Mouse (Mus musculus): Measurements from ENCODE around the gene Gm12789. TPM values are rescaled to one million over a fixed set of nuclear protein-coding genes. Genes with fewer than 3 reads are reported as not detected.
"Not testable (repeated sequence)": the region's sequence is repeated elsewhere in the genome, so short reads cannot be mapped to it uniquely, and the experiment has no call there.

Gm12789 gene
- polyA plus RNA-seq (2015; fragmentation: Nextera tagmentation; extraction: Ambion mirVana): not detected in 2 replicates

DNA sequence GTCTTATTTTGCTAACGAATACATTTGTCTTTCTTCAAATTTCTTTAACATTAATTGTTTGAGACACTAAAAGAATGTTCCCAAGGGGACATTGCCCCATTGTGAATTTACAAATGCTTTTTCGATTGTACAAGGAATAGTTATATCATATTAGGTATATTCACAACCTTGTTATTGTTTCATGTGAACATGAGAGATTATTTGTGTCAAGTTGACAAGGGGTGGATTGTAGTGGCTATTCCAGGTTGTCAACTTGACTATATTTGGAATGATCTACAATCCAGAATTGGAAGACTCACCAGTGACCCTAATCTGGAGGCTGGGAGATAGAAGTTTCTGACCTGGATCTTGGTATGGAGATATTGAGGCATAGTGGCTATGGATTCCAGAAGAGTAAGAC lies at the start of gene Gm12789:
Gm12789 (plus strand) TSS at position 301 of the 400 bp plus-strand sequence.
- not testable (repeated sequence) for H3K27me3 ChIP-seq (replicated peaks); H3K27ac ChIP-seq; ATAC-seq; H3K9me3 ChIP-seq; H3K4me2 ChIP-seq (replicated peaks); H3K4me3 ChIP-seq (replicated peaks); H3K9ac ChIP-seq; H3K4me1 ChIP-seq (replicated peaks); H3K36me3 ChIP-seq
- 88% methylated on average over 2 of the region's 2 CpGs for WGBS

DNA sequence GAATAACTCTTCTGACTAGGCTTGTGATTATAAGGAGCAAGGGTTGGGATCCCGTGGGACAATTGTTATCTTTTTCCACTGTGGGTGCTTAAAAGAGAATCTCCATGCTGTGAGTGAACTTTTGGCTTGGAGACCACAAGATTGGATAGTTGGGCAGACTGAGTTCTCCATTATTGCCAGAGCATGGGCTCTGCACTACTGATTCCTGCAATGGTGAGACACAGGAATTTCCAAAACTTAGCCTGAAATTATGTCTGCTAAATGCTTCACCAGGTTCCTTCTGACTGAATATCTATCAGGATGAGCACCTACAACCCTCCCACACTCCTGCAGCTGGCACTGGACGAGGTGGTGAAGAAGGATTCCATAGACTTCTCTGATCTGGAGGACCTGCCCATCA lies 46.3 kb upstream of the Gm12789 start, which contains the start of gene Gm12794:
Gm12794 (plus strand) TSS at position 301 of the 400 bp plus-strand sequence.
- not testable (repeated sequence) for H3K4me2 ChIP-seq (replicated peaks)

GRCm38 (mm10) chr4:101980949-101981348 lies 5.5 kb upstream of the Gm12789 start, which contains the start of gene Gm12790:
TSS of gene Gm12790 (minus strand) at chr4:101981049.
- H3K4me2 ChIP-seq (replicated peaks); H3K9ac ChIP-seq; H3K27me3 ChIP-seq (replicated peaks); H3K27ac ChIP-seq; ATAC-seq; H3K4me1 ChIP-seq (replicated peaks); H3K9me3 ChIP-seq; H3K4me3 ChIP-seq (replicated peaks); H3K36me3 ChIP-seq: not testable (repeated sequence)
- 89% methylated on average over 1 of the region's 5 CpGs for WGBS

More for the DNA sequence above, 46.3 kb upstream of the Gm12789 start, which contains the start of gene Gm12794:
- H3K4me3 ChIP-seq (replicated peaks); H3K4me1 ChIP-seq (replicated peaks); ATAC-seq; H3K27ac ChIP-seq; H3K9ac ChIP-seq; H3K36me3 ChIP-seq; H3K27me3 ChIP-seq (replicated peaks); H3K9me3 ChIP-seq: not testable (repeated sequence)
- 74% methylated on average over 2 of the region's 2 CpGs for WGBS

- ATAC-seq: peak; percentile 76
- Histone ChIP-seq H3K27ac (no peak overlapping the region), H3K9ac (no peak overlapping the region), H3K36me3 (no peaks in the 10 kb centered on the region), H3K9me3 (no peaks in the 10 kb centered on the region), H3K27me3 (replicated peaks) (no peaks in the 10 kb centered on the region), H3K4me3 (replicated peaks) (no peak overlapping the region), H3K4me1 (replicated peaks) (no peaks in the 10 kb centered on the region), H3K4me2 (replicated peaks) (no peak overlapping the region)
- 52% methylated on average over 5 of the region's 5 CpGs for WGBS
Measured at GRCm38 (mm10) chr4:101985678-101986077, 748 bp upstream of the Gm12789 start.

GRCm38 (mm10) chr4:101997426-101997825 lies 11.0 kb downstream of the Gm12789 start:
- no peaks in the 10 kb centered on the region for H3K9me3 ChIP-seq
- WGBS: 86% methylated on average over 5 of the region's 5 CpGs
- no peak overlapping the region for H3K27ac ChIP-seq
- no peak overlapping the region for H3K4me2 ChIP-seq (replicated peaks)
- no peak for ATAC-seq
- no peaks in the 10 kb centered on the region for H3K36me3 ChIP-seq
- H3K4me1 ChIP-seq (replicated peaks): no peaks in the 10 kb centered on the region
- no peaks in the 10 kb centered on the region for H3K27me3 ChIP-seq (replicated peaks)
- H3K9ac ChIP-seq: no peak overlapping the region
- H3K4me3 ChIP-seq (replicated peaks): no peak overlapping the region

DNA sequence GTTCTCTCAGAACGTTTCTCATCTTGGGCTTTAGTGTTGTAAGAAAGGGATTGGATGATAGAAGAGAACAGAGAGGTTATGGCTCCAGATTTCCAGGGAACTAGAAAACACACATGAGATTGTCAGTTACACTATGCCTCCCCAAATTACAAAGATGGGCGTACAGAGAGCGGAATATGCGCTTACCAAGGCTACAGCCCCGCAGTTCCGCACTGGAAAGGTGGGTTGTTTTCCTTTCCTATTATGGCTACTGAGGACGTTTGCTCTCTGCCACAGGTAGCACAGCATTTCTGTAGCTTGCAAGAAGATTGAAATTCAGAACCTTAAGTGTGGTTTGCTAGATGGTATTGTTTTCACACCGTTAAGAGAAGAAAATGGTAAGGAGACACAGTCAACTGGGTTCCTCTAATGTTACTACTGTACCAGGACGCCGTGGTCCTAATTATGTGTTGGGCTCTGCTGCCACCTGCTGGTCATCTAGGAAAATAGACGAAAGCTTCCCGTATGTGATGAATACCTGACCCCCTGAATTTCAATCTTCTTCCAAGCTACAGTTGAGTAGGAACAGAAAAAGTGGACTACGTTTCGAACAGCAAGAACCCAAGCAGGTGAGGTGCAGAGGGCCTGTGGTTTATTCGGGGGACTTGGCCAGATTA lies 12.0 kb downstream of the Gm12789 start:
- no peak overlapping the region for H3K27ac ChIP-seq
- ATAC-seq: peak; percentile 49; the same call in 1 of the 2 replicates
- no peaks in the 10 kb centered on the region for H3K9me3 ChIP-seq
- no peaks in the 10 kb centered on the region for H3K36me3 ChIP-seq
- no peak overlapping the region for H3K4me2 ChIP-seq (replicated peaks)
- WGBS: 35% methylated on average over 15 of the region's 15 CpGs
- H3K27me3 ChIP-seq (replicated peaks): no peaks in the 10 kb centered on the region
- no peaks in the 10 kb centered on the region for H3K4me1 ChIP-seq (replicated peaks)
- no peak overlapping the region for H3K4me3 ChIP-seq (replicated peaks)
- H3K9ac ChIP-seq: no peak overlapping the region

GRCm38 (mm10) chr4:102026619-102027018 lies 40.2 kb downstream of the Gm12789 start:
- ATAC-seq: no peak
- no peak overlapping the region for H3K4me2 ChIP-seq (replicated peaks)
- H3K4me1 ChIP-seq (replicated peaks): no peaks in the 10 kb centered on the region
- H3K27me3 ChIP-seq (replicated peaks): no peaks in the 10 kb centered on the region
- no peaks in the 10 kb centered on the region for H3K36me3 ChIP-seq
- no peak overlapping the region for H3K27ac ChIP-seq
- 83% methylated on average over 6 of the region's 6 CpGs for WGBS
- no peak overlapping the region for H3K4me3 ChIP-seq (replicated peaks)
- no peaks in the 10 kb centered on the region for H3K9me3 ChIP-seq
- H3K9ac ChIP-seq: no peak overlapping the region

Other genes with a start within 250 kb of the Gm12789 start
- not detected in 2 replicates for gene B020004J07Rik, start 142.6 kb upstream of the Gm12789 start, polyA plus RNA-seq (2015; fragmentation: Nextera tagmentation; extraction: Ambion mirVana)
- not detected in 2 replicates for gene C130073F10Rik, start 92.8 kb upstream of the Gm12789 start, polyA plus RNA-seq (2015; fragmentation: Nextera tagmentation; extraction: Ambion mirVana)
- not detected in 2 replicates for gene Gm12800, start 77.5 kb upstream of the Gm12789 start, polyA plus RNA-seq (2015; fragmentation: Nextera tagmentation; extraction: Ambion mirVana)
- not detected in 2 replicates for gene Gm12794, start 46.2 kb upstream of the Gm12789 start, polyA plus RNA-seq (2015; fragmentation: Nextera tagmentation; extraction: Ambion mirVana)
- gene Gm12790, start 5.6 kb upstream of the Gm12789 start, polyA plus RNA-seq (2015; fragmentation: Nextera tagmentation; extraction: Ambion mirVana): not detected in 2 replicates
- 12.9 and 13.4 TPM in 2 replicates for gene Pde4b, start 100.9 kb downstream of the Gm12789 start, polyA plus RNA-seq (2015; fragmentation: Nextera tagmentation; extraction: Ambion mirVana)

Data from intestine, embryonic 15.5 days (tissue).